Mouse (Mus musculus) thymus, adult 2 months (tissue): ENCODE results near the gene Syngr3. TPM values are rescaled to one million over a fixed set of nuclear protein-coding genes. Genes with fewer than 3 reads are reported as not detected.

Source experiments
- DNase-seq: peaks from one replicate; pipeline ENCODE4 v3.0.0; 2021
- H3K27ac ChIP-seq: fragments of 200-500 bp; 2 replicates; pipeline ENCODE4 v1.5.1; 2012; ENCODE audit warnings: low read length, control low read depth; ENCODE audit not compliant: control insufficient read depth, insufficient read depth
- H3K27me3 ChIP-seq: fragments of 200-500 bp; 2 replicates; pipeline ENCODE4 v1.6.1; 2012; ENCODE audit warnings: mild to moderate bottlenecking, low read length, moderate library complexity, mixed read lengths; ENCODE audit not compliant: control insufficient read depth, insufficient read depth
- H3K36me3 ChIP-seq: fragments of 200-500 bp; 2 replicates; pipeline ENCODE4 v1.6.1; 2012; ENCODE audit warnings: mild to moderate bottlenecking, low read length, moderate library complexity; ENCODE audit not compliant: control insufficient read depth, insufficient read depth
- H3K4me1 ChIP-seq: fragments of 200-500 bp; replicated peaks from 2 replicates; pipeline ENCODE4 v1.6.1; 2012; ENCODE audit warnings: low read length; ENCODE audit not compliant: control insufficient read depth, insufficient read depth
- H3K4me3 ChIP-seq: fragments of 200-500 bp; 2 replicates; pipeline ENCODE4 v1.5.1; 2012; ENCODE audit warnings: mild to moderate bottlenecking, low read length, control low read depth, moderate library complexity; ENCODE audit not compliant: control insufficient read depth, insufficient read depth
- CTCF ChIP-seq: fragments of 200-500 bp; IDR thresholded peaks from 2 replicates; pipeline ENCODE4 v1.5.1; 2012; ENCODE audit warnings: mild to moderate bottlenecking, control low read depth, low read length, moderate library complexity, borderline replicate concordance; ENCODE audit not compliant: control insufficient read depth, poor library complexity, insufficient read depth; ENCODE audit errors: extremely low read depth
- POLR2A ChIP-seq: fragments of 200-500 bp; IDR thresholded peaks from 2 replicates; pipeline ENCODE4 v1.6.1; 2012; ENCODE audit warnings: mild to moderate bottlenecking, low read length, control low read depth, moderate library complexity; ENCODE audit not compliant: control insufficient read depth, poor library complexity, insufficient read depth; ENCODE audit errors: extremely low read depth
- WGBS: fragments of 180-500 bp; shearing (Covaris S2); methylation state at CpG from one replicate; pipeline ENCODE4 v1.1.7; 2018; 5-methylcytosine and 5-hydroxymethylcytosine counted together
- polyA plus RNA-seq: library from polyadenylated mRNA; depleted of rRNA; stranded (reverse); fragments of >200 nt; gene quantifications from 2 replicates; pipeline ENCODE4 v1.2.3, GENCODE M21; 2012

Syngr3 gene
- polyA plus RNA-seq, 1 experiment, result 0.32 TPM

DNA sequence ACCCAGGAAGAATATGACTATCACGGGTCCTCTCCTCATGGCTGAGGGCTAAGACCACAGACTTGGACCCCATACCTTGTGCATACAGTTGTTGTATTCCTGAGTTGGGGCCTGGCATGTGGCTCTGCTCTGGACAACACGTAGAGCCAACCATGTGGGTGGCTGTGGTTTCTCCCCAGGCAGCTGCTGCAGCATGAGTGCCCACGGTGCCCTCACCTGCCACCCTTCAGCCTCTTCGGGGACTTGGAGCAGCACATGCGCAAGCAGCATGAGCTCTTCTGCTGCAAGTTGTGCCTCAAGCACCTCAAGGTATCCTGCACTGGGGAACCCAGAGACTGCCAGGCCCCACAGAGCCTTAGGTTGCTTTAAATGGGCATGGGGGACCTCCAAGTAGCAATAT lies 12.9 kb downstream of the Syngr3 start:
- 86% methylated on average over 5 of the region's 5 CpGs for WGBS
- no peak overlapping the region for H3K4me3 ChIP-seq
- peaks cover 22% of the 10 kb centered on the region; the same call in 1 of the 2 replicates for H3K36me3 ChIP-seq
- H3K4me1 ChIP-seq, result peaks cover 4% of the 10 kb centered on the region; the same call in 1 of the 2 replicates
- H3K27ac ChIP-seq, result no peak overlapping the region
- DNase-seq, result no peak
- TF ChIP-seq CTCF, result no peak
- no peak for TF ChIP-seq POLR2A
- H3K27me3 ChIP-seq, result no peaks in the 10 kb centered on the region

DNA sequence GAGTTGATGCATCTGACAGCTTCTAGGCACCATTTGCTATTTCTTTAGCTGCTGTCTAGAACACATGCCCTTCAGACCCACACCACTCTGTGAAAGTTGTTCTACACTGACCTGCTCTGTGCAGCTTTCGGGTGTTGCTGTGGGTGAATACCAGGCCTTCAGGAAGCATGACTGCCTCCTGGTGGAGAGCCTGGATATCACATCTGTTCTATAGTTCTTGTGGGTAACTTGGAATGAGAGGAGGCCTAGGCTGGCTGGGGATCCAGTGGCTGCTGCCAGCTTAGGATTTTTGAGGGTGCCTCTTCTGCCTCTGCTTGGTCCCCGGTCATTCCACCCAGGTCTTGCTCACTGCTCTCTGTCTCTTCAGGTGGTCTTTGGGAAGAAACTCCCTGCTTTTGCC lies 13.6 kb downstream of the Syngr3 start:
- peaks cover 10% of the 10 kb centered on the region for H3K4me1 ChIP-seq
- no peak overlapping the region for H3K27ac ChIP-seq
- no peak overlapping the region for H3K4me3 ChIP-seq
- peak; percentile 74 for DNase-seq
- 74% methylated on average over 2 of the region's 2 CpGs for WGBS
- peaks cover 22% of the 10 kb centered on the region; the same call in 1 of the 2 replicates for H3K36me3 ChIP-seq
- no peaks in the 10 kb centered on the region for H3K27me3 ChIP-seq
- peak; percentile 61; the same call in 1 of the 2 replicates for TF ChIP-seq CTCF
- no peak for TF ChIP-seq POLR2A

DNA sequence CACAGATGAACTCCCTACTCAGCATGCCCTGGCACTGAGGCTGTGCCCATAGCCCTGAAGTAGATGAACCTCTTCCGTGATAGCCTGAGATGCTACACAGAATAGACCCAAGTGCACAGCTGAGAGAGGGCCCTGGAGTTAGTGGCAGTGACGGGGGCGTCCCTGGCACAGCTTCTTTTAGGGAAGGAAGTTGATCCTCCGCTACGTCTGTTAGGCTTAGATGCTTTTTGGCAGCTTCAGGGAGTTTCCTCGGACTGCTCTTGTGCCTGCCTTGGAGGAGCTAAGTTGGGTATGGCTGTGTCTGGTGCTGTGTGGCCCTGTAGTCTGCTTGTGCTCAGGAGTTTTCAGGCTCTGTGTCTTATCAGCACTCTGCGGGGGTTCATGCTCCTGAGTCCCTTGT lies 15.5 kb downstream of the Syngr3 start:
- WGBS, result 77% methylated on average over 7 of the region's 7 CpGs
- H3K4me1 ChIP-seq, result peaks cover 18% of the 10 kb centered on the region

DNA sequence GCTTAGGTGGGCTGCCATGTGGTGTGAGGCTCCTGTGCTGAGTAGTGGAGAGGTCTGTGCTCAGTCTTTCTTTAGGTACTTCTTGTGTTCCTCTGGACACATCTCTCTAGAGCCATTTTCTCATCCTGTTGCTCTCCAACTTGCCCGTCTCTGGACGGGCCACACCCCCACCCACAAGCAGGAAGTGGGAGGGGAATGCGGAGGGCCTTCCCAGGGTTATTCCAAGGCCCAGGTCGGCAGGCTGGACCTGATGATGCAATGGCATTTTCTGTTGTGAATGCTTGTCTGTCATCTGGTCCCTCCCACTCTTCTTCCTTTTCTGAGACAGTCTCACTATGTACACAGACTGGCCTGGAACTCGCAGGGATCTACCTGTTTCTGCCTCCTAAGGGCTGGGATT lies 17.6 kb downstream of the Syngr3 start:
- no peak for DNase-seq
- Histone ChIP-seq H3K36me3 (peaks cover 4% of the 10 kb centered on the region; the same call in 1 of the 2 replicates), H3K4me3 (no peak overlapping the region), H3K4me1 (peaks cover 20% of the 10 kb centered on the region), H3K27ac (no peak overlapping the region), H3K27me3 (no peaks in the 10 kb centered on the region)
- TF ChIP-seq POLR2A, result no peak
- TF ChIP-seq CTCF, result no peak
- 47% methylated on average over 5 of the region's 5 CpGs for WGBS

More for the DNA sequence above, 15.5 kb downstream of the Syngr3 start:
- peaks cover 17% of the 10 kb centered on the region; the same call in 1 of the 2 replicates for H3K36me3 ChIP-seq
- no peaks in the 10 kb centered on the region for H3K27me3 ChIP-seq
- no peak overlapping the region for H3K27ac ChIP-seq
- no peak for DNase-seq
- no peak for TF ChIP-seq CTCF
- TF ChIP-seq POLR2A, result no peak
- no peak overlapping the region for H3K4me3 ChIP-seq

DNA sequence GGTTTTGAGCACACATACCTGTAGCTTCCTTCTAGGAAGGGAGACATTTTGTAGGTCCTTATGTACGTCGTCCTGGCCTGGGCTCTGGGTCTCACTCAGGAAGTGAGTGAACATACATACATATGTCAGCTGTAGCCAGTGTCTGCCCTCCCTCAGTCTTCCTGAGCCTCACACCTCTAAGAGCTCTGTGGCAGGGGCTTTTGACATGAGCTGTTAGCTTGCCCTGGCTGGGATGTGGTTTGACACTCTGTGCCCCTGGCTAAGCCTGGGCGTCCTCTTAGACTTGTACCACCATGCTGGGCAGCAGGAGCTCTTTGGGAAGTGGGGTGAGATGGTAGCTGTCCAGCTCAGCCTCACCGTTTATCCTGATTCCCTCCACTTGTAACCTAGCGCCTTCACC lies 18.4 kb downstream of the Syngr3 start:
- TF ChIP-seq POLR2A (no peak), CTCF (peak; percentile 17; the same call in 1 of the 2 replicates)
- Histone ChIP-seq H3K27me3 (no peaks in the 10 kb centered on the region), H3K4me3 (no peak overlapping the region), H3K36me3 (no peaks in the 10 kb centered on the region), H3K27ac (no peak overlapping the region), H3K4me1 (peaks cover 20% of the 10 kb centered on the region)
- 73% methylated on average over 5 of the region's 5 CpGs for WGBS
- no peak for DNase-seq

DNA sequence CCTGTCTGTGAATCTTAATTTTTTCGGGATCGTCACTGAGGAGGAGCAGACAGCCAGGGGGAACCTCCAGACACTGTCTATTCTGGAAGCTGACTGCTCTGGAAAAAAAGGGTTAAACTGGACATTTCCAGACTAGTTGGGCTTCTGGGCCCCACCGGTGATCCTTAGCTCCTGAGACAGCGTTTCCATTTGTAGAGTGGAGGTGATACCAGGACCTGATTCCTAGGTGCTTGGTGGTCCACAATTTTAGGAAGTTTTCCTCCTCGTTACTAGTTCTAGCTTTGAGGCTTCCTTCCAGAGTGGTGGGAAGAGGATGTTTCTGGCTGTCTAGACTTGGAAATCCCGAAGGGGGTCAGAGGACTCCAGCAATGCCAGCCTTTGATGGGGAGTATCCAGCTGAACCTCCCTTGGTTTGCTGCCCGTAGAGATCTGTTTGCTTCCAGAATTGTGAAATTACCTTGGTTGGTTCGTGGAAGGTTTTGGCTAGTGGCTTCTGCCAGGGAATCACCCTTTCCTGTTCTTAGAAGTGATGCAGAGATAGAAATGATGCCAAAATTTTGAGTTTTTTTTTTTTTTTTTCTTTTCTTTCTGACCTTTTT lies 19.4 kb downstream of the Syngr3 start:
- Histone ChIP-seq H3K4me3 (peak overlapping the region; percentile 77), H3K4me1 (peaks cover 20% of the 10 kb centered on the region), H3K36me3 (no peaks in the 10 kb centered on the region), H3K27ac (no peak overlapping the region), H3K27me3 (no peaks in the 10 kb centered on the region)
- DNase-seq, result no peak
- TF ChIP-seq POLR2A (no peak), CTCF (no peak)
- WGBS, result 13% methylated on average over 8 of the region's 8 CpGs
